Mouse (Mus musculus): ENCODE data around the gene Commd1. TPM values are rescaled to one million over a fixed set of nuclear protein-coding genes. Genes with fewer than 3 reads are reported as not detected.

Gene Commd1
- total and polyA plus RNA-seq, 3 experiments = 3.9 to 112 (median 86.6) TPM

- DNase-seq = no peak
Measured at GRCm38 (mm10) chr11:22891242-22891641, 90.9 kb downstream of the Commd1 start.

- no peak for DNase-seq
Measured at GRCm38 (mm10) chr11:22889224-22889623, 93.0 kb downstream of the Commd1 start.

- DNase-seq = no peak
Measured at GRCm38 (mm10) chr11:22886991-22887390, 95.2 kb downstream of the Commd1 start.

GRCm38 (mm10) chr11:22885350-22885749 is 96.8 kb downstream of the Commd1 start:
- no peak for DNase-seq

- no peak for DNase-seq
Measured at GRCm38 (mm10) chr11:22883676-22884075, 98.5 kb downstream of the Commd1 start.

GRCm38 (mm10) chr11:22882926-22883325 is 99.3 kb downstream of the Commd1 start:
- no peak for DNase-seq

GRCm38 (mm10) chr11:22880383-22881172 is 101.6 kb downstream of the Commd1 start:
- no peak for DNase-seq

- DNase-seq = no peak
Measured at GRCm38 (mm10) chr11:22879645-22880044, 102.5 kb downstream of the Commd1 start.

GRCm38 (mm10) chr11:22876680-22877330 is 105.4 kb downstream of the Commd1 start:
- no peak for DNase-seq

- DNase-seq = no peak
Measured at GRCm38 (mm10) chr11:22875279-22875678, 106.9 kb downstream of the Commd1 start.

GRCm38 (mm10) chr11:22874747-22875146 is 107.4 kb downstream of the Commd1 start:
- no peak for DNase-seq

- DNase-seq = no peak
Measured at GRCm38 (mm10) chr11:22873383-22873782, 108.8 kb downstream of the Commd1 start.

- no peak for DNase-seq
Measured at GRCm38 (mm10) chr11:22872307-22872680, 109.9 kb downstream of the Commd1 start.

- no peak for DNase-seq
Measured at GRCm38 (mm10) chr11:22871628-22872306, 110.4 kb downstream of the Commd1 start.

GRCm38 (mm10) chr11:22868582-22868981 is 113.6 kb downstream of the Commd1 start:
- no peak for DNase-seq

GRCm38 (mm10) chr11:22867691-22868090 is 114.5 kb downstream of the Commd1 start:
- no peak for DNase-seq

GRCm38 (mm10) chr11:22865635-22866246 is 116.4 kb downstream of the Commd1 start:
- peak; percentile 56 for DNase-seq

GRCm38 (mm10) chr11:22864305-22865060 is 117.7 kb downstream of the Commd1 start:
- no peak for DNase-seq

GRCm38 (mm10) chr11:22863581-22863980 is 118.6 kb downstream of the Commd1 start:
- no peak for DNase-seq

- no peak for DNase-seq
Measured at GRCm38 (mm10) chr11:22861315-22861714, 120.9 kb downstream of the Commd1 start.

GRCm38 (mm10) chr11:22860335-22861227 is 121.6 kb downstream of the Commd1 start, which contains the start of gene B3gnt2:
B3gnt2 (minus strand) TSS chr11:22860961.
- peak; percentile 81 for DNase-seq

Measured in adrenal gland, adult 2 months (tissue).